Mouse (Mus musculus) liver, embryonic 11.5 days (tissue): ENCODE data around the gene Rassf6. TPM values are rescaled to one million over a fixed set of nuclear protein-coding genes. Genes with fewer than 3 reads are reported as not detected.

ENCODE experiments used
- ATAC-seq: fragments of 200-750 bp; cut with Nextera tagmentation; replicated peaks from 2 replicates; pipeline ENCODE4 v1.8.0; 2017; ENCODE audit warnings: moderate number of reproducible peaks, mild to moderate bottlenecking, moderate TSS enrichment, moderate library complexity; ENCODE audit not compliant: low FRiP score
- DNase-seq: peaks from one replicate; pipeline ENCODE4 v3.0.0-alpha.2; 2017; ENCODE audit warnings: low spot score
- H3K27ac ChIP-seq: fragments of 300-500 bp; sonication (generic); 2 replicates; pipeline ENCODE4 v1.5.1; 2014; ENCODE audit warnings: mild to moderate bottlenecking, low read depth, low read length, control low read depth
- H3K27me3 ChIP-seq: fragments of 300-500 bp; sonication (generic); replicated peaks from 2 replicates; pipeline ENCODE4 v1.6.1; 2014; ENCODE audit warnings: low read length, mixed read lengths; ENCODE audit not compliant: control insufficient read depth, insufficient read depth
- H3K36me3 ChIP-seq: fragments of 300-500 bp; sonication (generic); 2 replicates; pipeline ENCODE4 v1.6.1; 2014; ENCODE audit warnings: mild to moderate bottlenecking, low read length, moderate library complexity, mixed read lengths; ENCODE audit not compliant: control insufficient read depth, insufficient read depth
- H3K4me1 ChIP-seq: fragments of 300-500 bp; sonication (generic); replicated peaks from 2 replicates; pipeline ENCODE4 v1.6.1; 2014; ENCODE audit warnings: low read length, mixed read lengths; ENCODE audit not compliant: control insufficient read depth, insufficient read depth
- H3K4me2 ChIP-seq: fragments of 300-500 bp; sonication (generic); 2 replicates; pipeline ENCODE4 v1.6.1; 2014; ENCODE audit warnings: mild to moderate bottlenecking, control low read depth, moderate library complexity
- H3K4me3 ChIP-seq: fragments of 300-500 bp; sonication (generic); 2 replicates; pipeline ENCODE4 v1.5.1; 2014; ENCODE audit warnings: low read depth, low read length, control low read depth
- H3K9ac ChIP-seq: fragments of 300-500 bp; sonication (generic); 2 replicates; pipeline ENCODE4 v1.6.1; 2014; ENCODE audit warnings: low read depth, low read length, control low read depth
- H3K9me3 ChIP-seq: fragments of 300-500 bp; sonication (generic); 2 replicates; pipeline ENCODE4 v1.6.1; 2016; ENCODE audit warnings: low read length, inconsistent platforms, mixed read lengths; ENCODE audit not compliant: control insufficient read depth
- WGBS: fragments of 180-500 bp; shearing (Covaris S2); extraction: QIAGEN DNeasy Blood & Tissue Kit; methylation state at CpG from one replicate; pipeline ENCODE4 v1.1.7; 2014; 5-methylcytosine and 5-hydroxymethylcytosine counted together
- polyA plus RNA-seq: library from polyadenylated mRNA; unstranded; fragments of >200 nt; fragmentation: Nextera tagmentation; extraction: Ambion mirVana; gene quantifications from 2 replicates; pipeline ENCODE4 v1.2.1, GENCODE M21; 2014

The Rassf6 gene
- polyA plus RNA-seq, 1 experiment from 2014 or later = 6.2 TPM

DNA sequence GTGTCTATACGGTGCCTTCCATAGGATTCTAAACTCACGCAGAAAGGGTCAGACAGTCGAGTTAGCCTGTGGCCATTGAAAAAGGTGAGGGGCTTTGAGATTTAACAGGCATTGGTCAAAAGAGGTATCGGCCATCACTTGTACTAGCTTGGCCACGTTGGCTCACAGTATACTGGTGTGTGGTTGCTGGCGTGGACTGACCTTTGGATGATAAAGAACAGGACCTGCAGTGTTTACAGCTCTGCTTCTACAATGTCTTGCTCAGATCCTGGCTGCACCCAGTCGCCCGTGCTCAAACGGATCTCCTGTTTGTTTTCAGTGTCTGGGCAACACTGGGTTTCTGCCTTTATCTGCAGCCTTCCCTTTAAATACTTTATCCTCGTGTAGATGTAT, 757 bp upstream of the Rassf6 start:
- Histone ChIP-seq H3K9me3 (no peaks in the 10 kb centered on the region), H3K36me3 (no peaks in the 10 kb centered on the region), H3K4me2 (peak overlapping the region; percentile 83), H3K9ac (no peak overlapping the region), H3K4me1 (peaks cover 3% of the 10 kb centered on the region), H3K27me3 (no peaks in the 10 kb centered on the region), H3K4me3 (0 out of 2 replicates have a peak overlapping the region, but pooled peaks have one; percentile 12), H3K27ac (peak overlapping the region; percentile 2; the same call in 1 of the 2 replicates)
- no peak for DNase-seq
- peak; percentile 56; the same call in 1 of the 2 replicates for ATAC-seq
- WGBS = 56% methylated on average over 10 of the region's 10 CpGs

DNA sequence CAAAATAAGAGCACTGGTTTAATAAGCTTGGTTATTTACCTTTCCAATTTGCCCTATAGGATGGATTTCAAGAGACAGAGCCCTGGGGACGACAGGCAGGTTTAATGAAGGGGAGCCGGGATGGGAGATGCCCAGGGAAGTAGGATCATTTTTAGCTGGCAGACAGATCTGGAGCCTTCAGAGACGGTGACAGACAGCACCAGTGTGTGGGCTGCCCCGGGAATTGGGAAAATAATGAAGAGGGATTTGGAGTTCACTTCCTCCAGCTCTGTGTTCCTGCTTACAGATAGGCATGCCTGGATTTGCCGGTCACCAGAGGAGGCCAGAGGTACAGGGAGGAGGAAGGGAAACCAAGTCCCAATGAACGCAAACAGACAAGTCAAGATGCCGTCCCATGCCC, 5.6 kb downstream of the Rassf6 start:
- Histone ChIP-seq H3K4me2 (no peak overlapping the region), H3K36me3 (no peaks in the 10 kb centered on the region), H3K9me3 (no peaks in the 10 kb centered on the region), H3K4me3 (no peak overlapping the region), H3K27ac (no peak overlapping the region), H3K4me1 (no peaks in the 10 kb centered on the region), H3K9ac (no peak overlapping the region), H3K27me3 (no peaks in the 10 kb centered on the region)
- ATAC-seq (no peak), DNase-seq (no peak)
- WGBS = 75% methylated on average over 7 of the region's 7 CpGs

DNA sequence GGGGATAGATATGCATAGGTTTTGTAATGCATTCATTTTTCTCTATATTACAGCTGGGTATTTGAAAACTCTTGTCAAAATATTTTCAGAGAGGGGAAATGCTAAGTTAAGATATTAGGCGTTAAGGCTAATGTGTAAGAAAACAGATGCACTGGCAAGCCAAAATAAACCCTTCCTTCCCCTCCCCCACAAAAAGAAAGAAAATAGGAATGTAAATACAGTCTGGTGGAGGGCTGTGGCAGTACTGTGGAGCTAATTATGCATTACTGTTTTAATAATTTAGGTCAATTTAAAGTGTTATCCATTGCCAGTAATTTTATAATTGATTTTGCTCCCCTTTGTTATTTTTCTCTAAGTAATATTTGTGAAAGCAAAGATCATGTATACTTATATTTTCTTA, 11.9 kb downstream of the Rassf6 start:
- Histone ChIP-seq H3K4me3 (no peak overlapping the region), H3K9ac (no peak overlapping the region), H3K27ac (no peak overlapping the region), H3K27me3 (no peaks in the 10 kb centered on the region), H3K4me1 (no peaks in the 10 kb centered on the region), H3K9me3 (no peaks in the 10 kb centered on the region), H3K4me2 (no peak overlapping the region), H3K36me3 (no peaks in the 10 kb centered on the region)
- WGBS = 86% methylated on average over 1 of the region's 1 CpGs
- no peak for DNase-seq
- ATAC-seq = no peak

DNA sequence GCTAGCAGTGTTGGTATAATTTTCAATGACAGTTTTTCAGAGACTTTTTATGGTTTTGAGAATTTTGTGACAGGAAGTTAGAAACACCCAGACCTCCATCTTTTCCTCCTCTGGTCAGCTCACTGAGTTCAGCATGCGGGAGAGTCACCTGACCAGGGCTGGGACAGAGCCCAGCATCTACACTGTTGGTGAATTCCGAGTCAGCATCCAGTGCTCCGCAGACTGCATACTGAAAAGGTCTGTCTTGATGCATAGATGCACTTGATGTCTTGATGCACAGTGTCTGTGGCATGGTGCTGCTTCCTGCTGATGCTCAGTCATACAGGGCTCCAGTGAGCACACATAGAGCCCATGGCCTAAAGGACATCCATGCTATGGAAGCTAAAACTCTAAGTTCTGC, 12.4 kb downstream of the Rassf6 start:
- H3K9ac ChIP-seq = no peak overlapping the region
- no peaks in the 10 kb centered on the region for H3K4me1 ChIP-seq
- no peak for ATAC-seq
- H3K36me3 ChIP-seq = no peaks in the 10 kb centered on the region
- no peak overlapping the region for H3K4me2 ChIP-seq
- WGBS = 81% methylated on average over 3 of the region's 3 CpGs
- no peaks in the 10 kb centered on the region for H3K27me3 ChIP-seq
- no peak overlapping the region for H3K27ac ChIP-seq
- H3K9me3 ChIP-seq = no peaks in the 10 kb centered on the region
- no peak for DNase-seq
- H3K4me3 ChIP-seq = no peak overlapping the region

DNA sequence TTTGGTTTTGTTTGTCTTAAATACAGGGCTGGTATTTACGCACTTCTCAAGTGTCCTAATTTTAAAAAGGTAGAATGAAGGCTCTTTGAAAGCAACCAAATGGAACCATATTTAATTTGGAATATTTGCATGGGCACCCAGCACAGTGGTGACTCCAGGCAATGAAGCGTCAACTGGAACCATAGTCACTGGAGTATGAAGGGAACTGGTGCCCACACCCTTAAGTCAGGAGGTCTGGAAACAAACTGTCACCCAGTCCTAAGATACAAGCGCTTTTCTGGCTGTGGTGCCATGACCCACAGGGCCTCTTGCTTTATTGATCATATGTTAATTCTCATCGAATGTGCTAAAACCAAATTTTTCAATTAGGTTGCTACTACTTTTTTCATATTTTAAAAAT, 13.0 kb downstream of the Rassf6 start:
- 87% methylated on average over 4 of the region's 4 CpGs for WGBS

DNA sequence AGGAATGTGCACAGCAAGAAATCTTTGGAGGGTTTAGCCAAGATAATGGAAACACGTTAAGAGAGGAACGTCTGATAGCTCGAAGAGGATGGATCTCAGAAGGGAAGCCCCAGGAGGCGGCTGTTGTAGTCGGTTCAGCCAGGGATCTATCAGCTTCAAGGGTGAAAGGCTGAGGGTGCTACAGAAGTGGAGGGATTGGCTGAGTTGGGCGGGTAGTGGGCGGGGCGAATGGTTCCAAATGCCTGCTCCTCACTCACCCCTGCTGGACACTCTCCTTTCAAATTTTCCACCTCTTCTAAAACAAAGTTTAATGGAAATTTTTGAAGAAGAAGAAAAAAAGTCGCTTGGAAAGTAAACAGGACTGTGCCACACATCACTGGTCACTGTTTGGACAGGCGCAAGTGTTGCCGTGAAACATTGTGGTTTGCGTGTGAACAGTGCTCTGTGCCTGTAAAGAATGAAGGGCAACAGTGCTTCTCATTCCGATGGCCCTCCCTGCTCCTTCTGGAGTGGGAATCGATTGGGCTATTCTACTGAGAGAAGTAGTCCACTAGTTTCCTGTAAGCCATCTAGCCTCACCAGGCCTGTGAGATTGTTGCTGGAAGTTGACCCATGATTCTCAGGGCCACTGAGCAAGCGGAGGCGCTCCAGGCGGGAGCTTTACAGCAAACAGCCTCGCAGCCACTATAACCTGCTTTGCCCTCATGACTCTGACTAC, 15.6 kb downstream of the Rassf6 start:
- H3K4me1 ChIP-seq = no peaks in the 10 kb centered on the region
- no peak for ATAC-seq
- no peak for DNase-seq
- 72% methylated on average over 18 of the region's 18 CpGs for WGBS
- no peak overlapping the region for H3K9ac ChIP-seq
- H3K36me3 ChIP-seq = no peaks in the 10 kb centered on the region
- no peak overlapping the region for H3K4me2 ChIP-seq
- H3K4me3 ChIP-seq = no peak overlapping the region
- no peaks in the 10 kb centered on the region for H3K9me3 ChIP-seq
- no peaks in the 10 kb centered on the region for H3K27me3 ChIP-seq
- H3K27ac ChIP-seq = no peak overlapping the region

More for the DNA sequence above, 13.0 kb downstream of the Rassf6 start:
- Histone ChIP-seq H3K9ac (no peak overlapping the region), H3K4me3 (no peak overlapping the region), H3K9me3 (no peaks in the 10 kb centered on the region), H3K27ac (no peak overlapping the region), H3K36me3 (no peaks in the 10 kb centered on the region), H3K4me1 (no peaks in the 10 kb centered on the region), H3K4me2 (no peak overlapping the region), H3K27me3 (no peaks in the 10 kb centered on the region)
- ATAC-seq (no peak), DNase-seq (no peak)

DNA sequence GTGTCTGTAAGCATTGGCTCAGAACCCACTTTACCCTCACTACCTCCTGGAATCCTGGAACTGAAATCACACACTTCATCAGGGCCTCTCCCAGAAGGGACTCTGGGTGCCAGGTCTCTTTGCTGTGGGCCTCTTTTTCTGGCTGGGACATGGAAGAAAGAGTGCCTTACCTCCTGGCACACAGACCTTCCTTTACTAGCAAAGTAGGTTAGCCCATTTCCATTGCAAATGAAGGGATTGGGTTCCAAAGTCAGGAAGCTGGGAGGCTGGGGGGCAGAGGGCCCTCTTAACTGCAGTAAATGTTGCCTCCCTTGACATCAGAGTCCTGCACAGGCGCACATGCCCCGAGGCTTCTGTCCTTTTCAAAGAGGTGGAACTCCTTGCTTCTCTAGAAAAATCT, 17.2 kb downstream of the Rassf6 start:
- DNase-seq (no peak), ATAC-seq (no peak)
- H3K36me3 ChIP-seq = no peaks in the 10 kb centered on the region
- 88% methylated on average over 2 of the region's 2 CpGs for WGBS
- no peaks in the 10 kb centered on the region for H3K27me3 ChIP-seq
- H3K4me2 ChIP-seq = no peak overlapping the region
- H3K9me3 ChIP-seq = no peaks in the 10 kb centered on the region
- H3K4me3 ChIP-seq = no peak overlapping the region
- no peak overlapping the region for H3K27ac ChIP-seq
- no peaks in the 10 kb centered on the region for H3K4me1 ChIP-seq
- no peak overlapping the region for H3K9ac ChIP-seq

DNA sequence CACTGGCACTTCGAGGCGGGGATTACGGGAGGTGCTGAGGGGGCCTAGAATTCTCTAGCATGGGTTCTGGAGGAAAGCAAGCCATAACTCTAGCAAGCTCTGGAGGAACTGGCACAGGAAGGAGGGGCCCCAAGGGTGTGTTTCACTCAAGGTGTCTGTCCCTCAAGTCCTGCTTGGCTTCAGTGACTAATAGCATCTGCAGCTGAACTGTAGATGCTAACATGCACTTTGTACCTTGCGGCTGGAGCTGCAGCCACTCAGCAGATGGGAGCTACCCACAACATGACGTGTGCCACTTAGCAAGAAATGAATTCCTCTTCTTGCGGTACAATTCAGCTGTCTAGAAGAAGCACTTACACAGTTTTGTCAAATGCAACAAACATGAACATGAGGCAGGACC, 18.7 kb downstream of the Rassf6 start:
- no peaks in the 10 kb centered on the region for H3K36me3 ChIP-seq
- ATAC-seq (no peak), DNase-seq (no peak)
- H3K27me3 ChIP-seq = no peaks in the 10 kb centered on the region
- no peaks in the 10 kb centered on the region for H3K9me3 ChIP-seq
- H3K4me1 ChIP-seq = no peaks in the 10 kb centered on the region
- H3K4me3 ChIP-seq = no peak overlapping the region
- no peak overlapping the region for H3K27ac ChIP-seq
- H3K9ac ChIP-seq = no peak overlapping the region
- WGBS = 92% methylated on average over 6 of the region's 6 CpGs
- H3K4me2 ChIP-seq = no peak overlapping the region

DNA sequence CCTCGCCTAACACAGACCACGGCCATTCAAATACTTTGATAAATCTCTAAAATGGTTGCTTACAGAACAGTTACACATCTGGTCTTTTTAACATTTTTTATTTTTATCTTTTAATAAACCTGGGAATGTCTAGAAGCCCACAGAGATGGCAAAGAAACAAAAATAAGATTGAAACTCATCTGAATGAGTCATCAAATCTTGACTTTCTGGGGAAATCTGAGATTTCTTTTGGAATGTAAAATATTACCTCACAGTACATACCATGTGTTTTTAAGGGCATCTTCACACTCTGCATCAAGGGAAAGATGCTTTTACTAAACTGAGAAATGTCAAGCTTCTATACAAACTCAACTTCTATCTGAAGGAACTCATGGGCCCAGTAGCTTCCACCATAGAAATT, 19.1 kb downstream of the Rassf6 start:
- Histone ChIP-seq H3K4me3 (no peak overlapping the region), H3K36me3 (no peaks in the 10 kb centered on the region), H3K9me3 (no peaks in the 10 kb centered on the region), H3K4me2 (no peak overlapping the region), H3K27me3 (no peaks in the 10 kb centered on the region), H3K4me1 (no peaks in the 10 kb centered on the region), H3K27ac (no peak overlapping the region), H3K9ac (no peak overlapping the region)
- no peak for DNase-seq
- no peak for ATAC-seq
- WGBS = 92% methylated on average over 2 of the region's 2 CpGs
